Mouse (Mus musculus) midbrain, embryonic 16.5 days (tissue): ENCODE data around the gene Hbq1b. TPM values are rescaled to one million over a fixed set of nuclear protein-coding genes. Genes with fewer than 3 reads are reported as not detected.
A peak's percentile ranks its signal among the peaks of the same experiment; 100 is the strongest.
"Not testable (repeated sequence)": the region's sequence is repeated elsewhere in the genome, so short reads cannot be mapped to it uniquely, and the experiment has no call there.

Experiments used
- ATAC-seq: fragments of 200-750 bp; cut with Nextera tagmentation; 2 replicates; pipeline ENCODE4 v1.8.0; 2017; ENCODE audit warnings: moderate TSS enrichment
- H3K27ac ChIP-seq: fragments of 300-500 bp; sonication (generic); 2 replicates; pipeline ENCODE4 v1.5.1; 2014; ENCODE audit warnings: mild to moderate bottlenecking, low read length, mixed read lengths
- H3K27me3 ChIP-seq: fragments of 300-500 bp; sonication (generic); 2 replicates; pipeline ENCODE4 v1.6.1; 2014; ENCODE audit warnings: low read depth, low read length, mixed read lengths; ENCODE audit not compliant: control insufficient read depth, insufficient read depth
- H3K36me3 ChIP-seq: fragments of 300-500 bp; sonication (generic); 2 replicates; pipeline ENCODE4 v1.6.1; 2014; ENCODE audit warnings: mild to moderate bottlenecking, low read length, moderate library complexity, mixed read lengths; ENCODE audit not compliant: control insufficient read depth, insufficient read depth
- H3K4me1 ChIP-seq: fragments of 300-500 bp; sonication (generic); 2 replicates; pipeline ENCODE4 v1.6.1; 2014; ENCODE audit warnings: mild to moderate bottlenecking, low read length, mixed read lengths; ENCODE audit not compliant: control insufficient read depth, insufficient read depth
- H3K4me2 ChIP-seq: fragments of 300-500 bp; sonication (generic); 2 replicates; pipeline ENCODE4 v1.6.1; 2014; ENCODE audit warnings: mild to moderate bottlenecking, low read length, mixed read lengths
- H3K4me3 ChIP-seq: fragments of 300-500 bp; sonication (generic); 2 replicates; pipeline ENCODE4 v1.5.1; 2014; ENCODE audit warnings: low read depth, mild to moderate bottlenecking, low read length, moderate library complexity, mixed read lengths
- H3K9ac ChIP-seq: fragments of 300-500 bp; sonication (generic); 2 replicates; pipeline ENCODE4 v1.6.1; 2014; ENCODE audit warnings: low read depth, low read length, mixed read lengths
- H3K9me3 ChIP-seq: fragments of 300-500 bp; sonication (generic); replicated peaks from 2 replicates; pipeline ENCODE4 v1.6.1; 2014; ENCODE audit warnings: mild to moderate bottlenecking, low read length, mixed read lengths; ENCODE audit not compliant: control insufficient read depth, poor library complexity, severe bottlenecking
- WGBS: fragments of 180-500 bp; shearing (Covaris S2); extraction: QIAGEN DNeasy Blood & Tissue Kit; methylation state at CpG from one replicate; pipeline ENCODE4 v1.1.7; 2014; 5-methylcytosine and 5-hydroxymethylcytosine counted together
- polyA plus RNA-seq: library from polyadenylated mRNA; unstranded; fragments of >200 nt; fragmentation: Nextera tagmentation; extraction: Ambion mirVana; gene quantifications from 2 replicates; pipeline ENCODE4 v1.2.1, GENCODE M21; 2015

Hbq1b gene
- polyA plus RNA-seq, 1 experiment from 2014 or later, result 1.5 TPM

DNA sequence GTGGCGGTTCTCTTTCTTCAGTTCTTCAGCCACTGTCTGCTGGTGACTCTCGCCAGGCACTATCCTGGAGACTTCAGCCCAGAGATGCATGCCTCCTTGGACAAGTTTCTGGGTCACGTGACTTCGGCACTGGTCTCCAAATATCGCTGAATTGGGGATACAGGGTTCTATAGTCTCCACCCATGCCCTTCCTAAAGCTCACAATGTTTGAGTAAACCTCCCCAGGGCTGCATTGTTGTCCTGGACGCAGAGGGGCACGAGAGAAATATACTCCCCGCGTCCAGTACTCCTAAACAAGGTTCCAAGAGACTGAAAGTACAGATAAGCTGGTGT lies 694 bp downstream of the Hbq1b start:
- no peak for ATAC-seq
- Histone ChIP-seq H3K27ac (no peak overlapping the region), H3K4me2 (peak overlapping the region; percentile 56; the same call in 1 of the 2 replicates), H3K9ac (no peak overlapping the region), H3K4me3 (no peak overlapping the region; the same call in 1 of the 2 replicates), H3K9me3 (no peaks in the 10 kb centered on the region), H3K27me3 (no peaks in the 10 kb centered on the region), H3K36me3 (no peaks in the 10 kb centered on the region), H3K4me1 (no peaks in the 10 kb centered on the region)
- WGBS, result 72% methylated on average over 9 of the region's 9 CpGs

DNA sequence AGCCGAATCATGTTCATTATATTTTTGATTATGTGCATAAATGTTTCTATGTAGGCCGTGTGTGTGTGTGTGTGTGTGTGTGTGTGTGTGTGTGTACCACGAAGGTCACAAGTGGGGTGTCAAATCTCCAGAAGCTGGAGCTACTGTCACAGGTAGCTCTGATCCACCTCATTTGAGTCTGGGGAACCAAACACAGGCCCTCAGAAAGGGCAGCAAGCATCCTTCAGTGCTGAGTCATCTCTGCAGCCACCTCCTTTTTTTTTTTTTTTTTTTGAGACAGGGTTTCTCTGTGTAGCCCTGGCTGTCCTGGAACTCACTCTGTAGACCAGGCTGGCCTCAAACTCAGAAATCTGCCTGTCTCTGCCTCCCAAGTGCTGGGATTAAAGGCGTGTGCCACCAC lies 6.1 kb downstream of the Hbq1b start:
- H3K4me2 ChIP-seq, H3K36me3 ChIP-seq, H3K27ac ChIP-seq, H3K9me3 ChIP-seq, H3K4me1 ChIP-seq, H3K27me3 ChIP-seq, H3K4me3 ChIP-seq, ATAC-seq, H3K9ac ChIP-seq: not testable (repeated sequence)
- 87% methylated on average over 4 of the region's 4 CpGs for WGBS

DNA sequence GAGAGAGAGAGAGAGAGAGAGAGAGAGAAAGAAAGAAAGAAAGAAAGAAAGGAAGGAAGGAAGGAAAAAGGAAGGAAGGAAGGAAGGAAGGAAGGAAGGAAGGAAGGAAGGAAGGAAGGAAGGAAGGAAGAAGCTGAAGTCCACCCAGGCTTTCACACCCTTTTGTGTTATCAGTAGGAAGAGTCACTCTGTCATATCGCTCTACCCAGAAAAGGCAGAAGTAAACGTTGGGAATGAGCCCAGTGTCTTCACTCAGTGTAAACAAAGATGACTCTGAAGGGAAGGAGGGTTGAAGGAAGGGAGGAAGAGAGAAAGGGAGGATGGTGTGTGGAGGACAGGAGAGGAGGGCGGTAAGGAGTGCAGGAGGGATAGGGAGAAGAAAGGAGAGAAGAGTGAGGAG lies 6.7 kb downstream of the Hbq1b start:
- WGBS, result 75% methylated on average over 3 of the region's 3 CpGs
- H3K27me3 ChIP-seq, ATAC-seq, H3K9ac ChIP-seq, H3K4me2 ChIP-seq, H3K27ac ChIP-seq, H3K4me1 ChIP-seq, H3K36me3 ChIP-seq, H3K4me3 ChIP-seq, H3K9me3 ChIP-seq: not testable (repeated sequence)

- H3K9me3 ChIP-seq, H3K9ac ChIP-seq, ATAC-seq, H3K4me1 ChIP-seq, H3K4me3 ChIP-seq, H3K4me2 ChIP-seq, H3K27me3 ChIP-seq, H3K36me3 ChIP-seq, H3K27ac ChIP-seq: not testable (repeated sequence)
- WGBS, result no CpG with 5 or more reads among the region's 4 CpGs
Measured at GRCm38 (mm10) chr11:32296203-32296602, 9.4 kb downstream of the Hbq1b start, which contains the start of gene Hba-a2. TSS of gene Hba-a2 (plus strand) at chr11:32296489.

GRCm38 (mm10) chr11:32297417-32297816 lies 10.7 kb downstream of the Hbq1b start:
- H3K36me3 ChIP-seq, H3K4me1 ChIP-seq, ATAC-seq, H3K9me3 ChIP-seq, H3K27ac ChIP-seq, H3K4me3 ChIP-seq, H3K9ac ChIP-seq, H3K4me2 ChIP-seq, H3K27me3 ChIP-seq: not testable (repeated sequence)
- 51% methylated on average over 2 of the region's 2 CpGs for WGBS

- Histone ChIP-seq H3K9me3 (no peaks in the 10 kb centered on the region), H3K4me1 (peaks cover 1% of the 10 kb centered on the region), H3K9ac (no peak overlapping the region), H3K36me3 (no peaks in the 10 kb centered on the region), H3K27me3 (no peaks in the 10 kb centered on the region), H3K4me2 (no peak overlapping the region), H3K4me3 (no peak overlapping the region), H3K27ac (no peak overlapping the region)
- no peak for ATAC-seq
- 97% methylated on average over 1 of the region's 1 CpGs for WGBS
Measured at GRCm38 (mm10) chr11:32297866-32298531, 11.2 kb downstream of the Hbq1b start.

DNA sequence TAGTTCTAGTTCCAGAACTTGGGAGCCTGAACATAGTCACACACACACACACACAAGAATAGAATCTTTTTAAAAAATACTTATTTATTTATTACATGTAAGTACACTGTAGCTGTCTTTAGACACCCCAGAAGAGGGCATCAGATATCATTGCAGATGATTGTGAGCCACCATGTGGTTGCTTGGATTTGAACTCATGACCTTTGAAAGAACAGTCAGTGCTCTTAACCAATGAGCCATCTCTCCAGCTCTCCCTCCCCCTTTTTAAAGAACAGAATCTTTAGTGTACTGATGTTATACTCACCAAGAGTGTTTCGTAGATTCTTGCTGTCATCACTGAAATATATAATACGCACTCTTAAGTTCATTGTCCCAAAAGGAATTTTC lies 11.8 kb downstream of the Hbq1b start:
- Histone ChIP-seq H3K4me2 (no peak overlapping the region), H3K36me3 (no peaks in the 10 kb centered on the region), H3K9me3 (no peaks in the 10 kb centered on the region), H3K4me1 (peaks cover 6% of the 10 kb centered on the region), H3K27me3 (no peaks in the 10 kb centered on the region), H3K27ac (no peak overlapping the region), H3K4me3 (no peak overlapping the region), H3K9ac (no peak overlapping the region)
- ATAC-seq, result no peak
- WGBS, result 99% methylated on average over 2 of the region's 2 CpGs

- H3K27me3 ChIP-seq, H3K36me3 ChIP-seq, H3K9me3 ChIP-seq, H3K27ac ChIP-seq, H3K4me1 ChIP-seq: not testable (repeated sequence)
- peak within 1 kb of the TSS; percentile 54 for H3K4me2 ChIP-seq
- H3K9ac ChIP-seq, result peak within 1 kb of the TSS; percentile 44; the same call in 1 of the 2 replicates
- WGBS, result 4% methylated on average over 16 of the region's 16 CpGs
- peak within 1 kb of the TSS; percentile 30 for H3K4me3 ChIP-seq
- ATAC-seq, result peak; percentile 75; the same call in 1 of the 2 replicates
Measured at GRCm38 (mm10) chr11:32299865-32300264, 13.1 kb downstream of the Hbq1b start, which contains the start of gene Hbq1a. TSS of gene Hbq1a (plus strand) at chr11:32300069.

DNA sequence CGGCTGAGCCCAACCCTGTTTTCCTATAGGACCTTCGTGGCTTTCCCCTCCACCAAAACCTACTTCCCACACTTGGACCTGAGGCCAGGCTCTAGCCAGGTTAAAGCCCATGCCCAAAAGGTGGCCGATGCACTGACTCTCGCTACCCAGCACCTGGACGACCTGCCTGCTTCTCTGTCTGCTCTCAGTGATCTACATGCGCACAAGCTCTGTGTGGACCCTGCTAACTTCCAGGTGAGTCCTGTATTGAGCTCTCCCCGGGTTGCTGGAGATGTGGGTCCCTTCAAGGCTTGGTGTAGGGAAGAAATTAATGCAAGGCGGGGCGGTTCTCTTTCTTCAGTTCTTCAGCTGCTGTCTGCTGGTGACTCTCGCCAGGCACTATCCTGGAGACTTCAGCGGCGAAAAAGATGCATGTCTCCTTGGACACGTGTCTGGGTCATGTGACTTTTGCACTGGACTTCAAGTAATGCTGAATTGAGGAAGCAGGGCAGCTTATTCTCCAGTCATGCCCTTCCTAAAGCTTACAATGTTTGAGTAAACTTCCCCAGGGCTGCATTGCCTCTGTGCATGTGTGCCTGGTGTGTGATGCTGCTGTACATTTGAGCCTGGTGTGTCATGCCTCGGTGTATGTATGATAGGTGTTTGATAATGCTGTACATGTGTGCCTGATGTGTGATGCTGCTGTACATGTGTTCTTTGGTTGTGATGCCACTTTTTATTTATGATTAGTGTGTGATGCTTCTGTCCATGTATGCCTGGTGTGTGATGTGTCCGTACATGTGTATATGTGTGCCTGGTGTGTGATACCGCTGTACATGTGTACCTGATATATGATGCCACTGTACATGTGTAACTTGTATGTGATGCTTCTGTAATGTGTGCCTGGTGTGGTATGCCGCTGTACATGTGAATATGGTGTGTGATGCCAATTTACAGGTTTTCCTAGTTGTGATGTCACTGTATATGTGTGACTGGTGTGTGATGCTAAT lies 13.8 kb downstream of the Hbq1b start:
- Histone ChIP-seq H3K4me1 (peaks cover 6% of the 10 kb centered on the region), H3K36me3 (no peaks in the 10 kb centered on the region), H3K9me3 (no peaks in the 10 kb centered on the region), H3K27me3 (no peaks in the 10 kb centered on the region), H3K4me3 (peak overlapping the region; percentile 30), H3K9ac (peak overlapping the region; percentile 44; the same call in 1 of the 2 replicates), H3K4me2 (peak overlapping the region; percentile 54), H3K27ac (no peak overlapping the region)
- peak; percentile 61 for ATAC-seq
- WGBS, result 59% methylated on average over 14 of the region's 17 CpGs
